Mouse (Mus musculus): ENCODE measurements at regions not wholly inside any gene's neighbourhood (a gene's known extent, or its start where the extent isn't known, plus 50 kb on each side); places are given as distances from the start of the nearest gene placed in this dataset.

GRCm38 (mm10) chr9:32005348-32005747 is 92.1 kb upstream of the Barx2 start:
- no peak for DNase-seq (ENCODE audit: low read depth, low spot score)

GRCm38 (mm10) chr9:32006350-32006749 is 93.1 kb upstream of the Barx2 start:
- DNase-seq (ENCODE audit: low read depth, low spot score) = no peak

GRCm38 (mm10) chr9:32010953-32011770 is 97.9 kb upstream of the Barx2 start:
- no peak for DNase-seq (ENCODE audit: low read depth, low spot score)

- no peak for DNase-seq (ENCODE audit: low read depth, low spot score)
These were observed 99.7 kb upstream of the Arhgap32 start for GRCm38 (mm10) chr9:32016286-32016685.

- DNase-seq (ENCODE audit: low read depth, low spot score) = no peak
These were observed 97.9 kb upstream of the Arhgap32 start for GRCm38 (mm10) chr9:32018020-32018419.

GRCm38 (mm10) chr9:32019786-32020185 is 96.2 kb upstream of the Arhgap32 start:
- DNase-seq (ENCODE audit: low read depth, low spot score) = no peak

- DNase-seq (ENCODE audit: low read depth, low spot score) = no peak
These were observed 94.8 kb upstream of the Arhgap32 start for GRCm38 (mm10) chr9:32020942-32021731.

GRCm38 (mm10) chr9:32021755-32022154 is 94.2 kb upstream of the Arhgap32 start:
- no peak for DNase-seq (ENCODE audit: low read depth, low spot score)

GRCm38 (mm10) chr9:32022996-32023395 is 92.9 kb upstream of the Arhgap32 start:
- no peak for DNase-seq (ENCODE audit: low read depth, low spot score)

- no peak for DNase-seq (ENCODE audit: low read depth, low spot score)
These were observed 91.2 kb upstream of the Arhgap32 start for GRCm38 (mm10) chr9:32024767-32025166.

- no peak for DNase-seq (ENCODE audit: low read depth, low spot score)
These were observed 88.0 kb upstream of the Arhgap32 start for GRCm38 (mm10) chr9:32027962-32028361.

- no peak for DNase-seq (ENCODE audit: low read depth, low spot score)
These were observed 86.9 kb upstream of the Arhgap32 start for GRCm38 (mm10) chr9:32029001-32029400.

- no peak for DNase-seq (ENCODE audit: low read depth, low spot score)
These were observed 86.2 kb upstream of the Arhgap32 start for GRCm38 (mm10) chr9:32029786-32030185.

- DNase-seq (ENCODE audit: low read depth, low spot score) = no peak
These were observed 85.7 kb upstream of the Arhgap32 start for GRCm38 (mm10) chr9:32030203-32030602.

- peak; percentile 83 for DNase-seq (ENCODE audit: low read depth, low spot score)
These were observed 83.9 kb upstream of the Arhgap32 start for GRCm38 (mm10) chr9:32031950-32032453.

- no peak for DNase-seq (ENCODE audit: low read depth, low spot score)
These were observed 83.3 kb upstream of the Arhgap32 start for GRCm38 (mm10) chr9:32032521-32033185.

GRCm38 (mm10) chr9:32033937-32034336 is 82.0 kb upstream of the Arhgap32 start:
- DNase-seq (ENCODE audit: low read depth, low spot score) = no peak

- no peak for DNase-seq (ENCODE audit: low read depth, low spot score)
These were observed 75.9 kb upstream of the Arhgap32 start for GRCm38 (mm10) chr9:32039999-32040398.

GRCm38 (mm10) chr9:32043344-32043743 is 72.6 kb upstream of the Arhgap32 start:
- no peak for DNase-seq (ENCODE audit: low read depth, low spot score)

GRCm38 (mm10) chr9:32046791-32047190 is 69.1 kb upstream of the Arhgap32 start:
- DNase-seq (ENCODE audit: low read depth, low spot score) = no peak

GRCm38 (mm10) chr9:32048941-32049340 is 67.0 kb upstream of the Arhgap32 start:
- DNase-seq (ENCODE audit: low read depth, low spot score) = no peak

- DNase-seq (ENCODE audit: low read depth, low spot score) = no peak
These were observed 66.4 kb upstream of the Arhgap32 start for GRCm38 (mm10) chr9:32049546-32049945.
